Mouse (Mus musculus) mouse embryonic stem cell (cell line): ENCODE data around the gene Rgs9bp.
"Not testable (repeated sequence)": the region's sequence is repeated elsewhere in the genome, so short reads cannot be mapped to it uniquely, and the experiment has no call there.

Experiments used
- in situ Hi-C, 2 experiments: fragments of 300-500 bp; cut with MboI; formaldehyde crosslinking; loops; 1 replicate in 1 of 2; 3 replicates in 1 of 2; pipeline ENCODE4 v1.14.3; 2019 to 2020; ENCODE audit warnings: low sequenced_read_pairs in 2 of 2, low pct_unique_long_range_greater_than_20kb in 1 of 2, mixed read lengths in 1 of 2; ENCODE audit not compliant: unreplicated experiment in 1 of 2

The Rgs9bp gene

GRCm38 (mm10) chr7:35586055-35586905 lies 898 bp upstream of the Rgs9bp start, which contains the start of gene Ankrd27:
Ankrd27 (plus strand) TSS chr7:35586244.
- in situ Hi-C loops, result no loop called here

- in situ Hi-C loops, result no loop called here
Observed at GRCm38 (mm10) chr7:35584786-35585190, 594 bp downstream of the Rgs9bp start.

- in situ Hi-C loops, result no loop called here
Observed at GRCm38 (mm10) chr7:35584068-35584785, 1.2 kb downstream of the Rgs9bp start.

GRCm38 (mm10) chr7:35583476-35584025 lies 1.8 kb downstream of the Rgs9bp start:
- in situ Hi-C loops, result no loop called here

- in situ Hi-C loops, result no loop called here
Observed at GRCm38 (mm10) chr7:35582719-35583118, 2.7 kb downstream of the Rgs9bp start.

GRCm38 (mm10) chr7:35579849-35580248 lies 5.5 kb downstream of the Rgs9bp start:
- in situ Hi-C loops, result no loop called here

GRCm38 (mm10) chr7:35570883-35571282 lies 14.5 kb downstream of the Rgs9bp start:
- in situ Hi-C loops, result not testable (repeated sequence)

- in situ Hi-C loops, result not testable (repeated sequence)
Observed at GRCm38 (mm10) chr7:35569724-35570123, 15.7 kb downstream of the Rgs9bp start.

GRCm38 (mm10) chr7:35565965-35566364 lies 19.4 kb downstream of the Rgs9bp start:
- in situ Hi-C loops, result not testable (repeated sequence)

- in situ Hi-C loops, result not testable (repeated sequence)
Observed at GRCm38 (mm10) chr7:35564872-35565271, 20.5 kb downstream of the Rgs9bp start.

GRCm38 (mm10) chr7:35564067-35564865 lies 21.1 kb downstream of the Rgs9bp start:
- in situ Hi-C loops, result no loop called here

GRCm38 (mm10) chr7:35563071-35563470 lies 22.3 kb downstream of the Rgs9bp start:
- in situ Hi-C loops, result no loop called here

GRCm38 (mm10) chr7:35559838-35560237 lies 25.5 kb downstream of the Rgs9bp start:
- in situ Hi-C loops, result no loop called here

GRCm38 (mm10) chr7:35558681-35559080 lies 26.7 kb downstream of the Rgs9bp start:
- in situ Hi-C loops, result no loop called here

- in situ Hi-C loops, result no loop called here
Observed at GRCm38 (mm10) chr7:35557577-35557976, 27.8 kb downstream of the Rgs9bp start.

GRCm38 (mm10) chr7:35556905-35557304 lies 28.5 kb downstream of the Rgs9bp start:
- in situ Hi-C loops, result no loop called here

GRCm38 (mm10) chr7:35556205-35556603 lies 29.2 kb downstream of the Rgs9bp start, which contains the start of gene Nudt19:
Nudt19 (minus strand) TSS chr7:35556304.
- in situ Hi-C loops, result no loop called here
